Mouse (Mus musculus): Measurements from ENCODE around the gene Ddb2. TPM values are rescaled to one million over a fixed set of nuclear protein-coding genes. Genes with fewer than 3 reads are reported as not detected.
A peak's percentile ranks its signal among the peaks of the same experiment; 100 is the strongest.
"Not testable (repeated sequence)": the region's sequence is repeated elsewhere in the genome, so short reads cannot be mapped to it uniquely, and the experiment has no call there.

Ddb2 gene
- total RNA-seq, 2 experiments from 2014 or later, result 9.2 to 16.3 TPM

DNA sequence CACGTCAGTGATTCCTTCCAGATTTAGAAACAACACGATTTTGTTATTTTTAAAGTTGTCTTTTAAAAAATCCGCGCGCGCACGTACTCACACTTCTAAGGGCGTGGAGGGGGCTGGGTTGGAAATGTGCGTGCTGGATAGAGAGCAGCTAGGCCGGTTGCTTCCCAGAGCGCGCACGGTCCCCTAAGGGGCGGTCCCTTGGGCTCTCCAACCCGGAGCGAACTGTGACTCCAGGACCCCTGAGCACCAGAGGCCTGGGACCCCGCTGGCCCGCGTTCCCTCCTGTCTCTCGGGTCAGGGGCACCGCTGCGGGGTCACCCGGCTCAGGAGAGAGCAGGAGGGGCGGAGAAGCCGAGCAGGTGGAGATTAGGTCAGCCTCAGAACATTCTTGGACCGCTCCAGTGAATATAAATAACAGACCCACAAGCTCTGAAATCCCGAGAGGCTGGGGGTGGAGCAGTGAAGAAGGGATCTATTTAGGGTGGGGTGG is 18.9 kb upstream of the Ddb2 start, which contains the start of gene Pacsin3:
TSS of gene Pacsin3 (plus strand) at position 294 of the 490 bp plus-strand sequence.
- peak; percentile 41 for DNase-seq

DNA sequence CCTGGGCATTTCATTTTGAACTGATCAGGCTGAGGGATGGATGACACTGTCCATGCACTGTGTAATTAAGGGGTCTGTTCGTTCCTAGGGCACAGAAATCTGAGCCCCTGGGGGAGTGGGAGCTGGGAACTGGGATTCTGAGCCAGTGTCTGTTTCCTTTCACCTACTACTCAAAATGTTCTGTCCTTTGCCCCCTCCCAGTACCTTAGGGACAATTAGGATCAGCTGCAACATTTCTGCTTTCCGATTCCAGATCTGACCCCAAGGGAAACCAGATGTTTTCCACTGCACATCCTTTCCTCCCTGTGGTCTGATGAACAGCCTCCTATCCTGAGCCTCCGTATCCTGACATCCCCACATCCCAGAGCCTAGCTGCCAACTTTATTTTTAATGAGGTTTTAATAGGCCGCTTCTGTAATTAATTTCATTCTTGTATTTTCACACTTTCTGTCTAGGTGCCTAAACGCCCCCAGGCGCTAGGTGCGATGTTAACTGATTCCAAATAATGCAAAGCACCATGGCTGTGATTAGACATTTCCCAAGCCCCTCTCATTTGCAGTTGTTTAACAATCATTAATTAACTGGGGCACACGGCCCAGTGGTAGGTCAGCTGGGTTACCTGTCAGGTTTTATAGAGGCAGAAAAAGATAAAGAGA is 18.1 kb upstream of the Ddb2 start:
- no peak for DNase-seq

DNA sequence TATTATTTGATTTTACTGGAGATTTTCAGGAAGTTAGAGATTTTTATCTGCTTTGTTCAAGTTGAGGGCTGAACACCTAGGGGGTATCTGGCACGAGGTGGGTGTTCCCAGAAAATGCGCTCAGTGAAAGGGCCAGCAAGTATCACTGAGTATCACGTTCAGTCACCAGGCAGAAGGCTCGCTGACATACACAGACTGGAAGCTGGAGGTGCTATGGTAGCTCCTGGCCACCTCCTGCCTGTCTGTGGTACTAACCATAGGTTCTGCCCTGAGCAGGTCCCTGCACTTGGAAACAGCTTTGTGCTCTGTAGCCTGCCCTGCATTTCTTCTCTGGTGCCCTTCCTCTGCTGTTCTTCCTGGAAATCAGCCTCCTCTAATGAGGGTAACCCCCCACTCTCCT is 15.7 kb upstream of the Ddb2 start:
- no peak for DNase-seq

DNA sequence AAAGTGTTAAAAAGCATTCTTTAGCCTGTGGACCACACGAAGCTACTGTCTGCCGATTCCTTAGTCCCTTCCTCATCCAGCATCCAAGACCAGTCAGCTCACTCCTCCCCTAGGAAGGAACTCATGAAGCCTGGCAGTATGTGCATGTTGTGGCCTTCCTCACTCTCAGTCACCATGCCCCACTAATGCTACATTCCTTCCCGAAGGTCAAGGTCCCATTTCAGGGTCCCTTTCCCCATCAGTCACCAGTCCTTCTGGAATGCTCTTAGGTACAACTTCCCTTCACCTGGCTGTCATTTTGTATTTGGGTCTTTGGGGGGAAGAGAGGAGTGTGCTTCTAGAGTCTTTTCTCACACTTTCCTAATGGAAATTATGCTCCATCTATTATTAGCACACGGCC is 15.2 kb upstream of the Ddb2 start:
- DNase-seq, result no peak

DNA sequence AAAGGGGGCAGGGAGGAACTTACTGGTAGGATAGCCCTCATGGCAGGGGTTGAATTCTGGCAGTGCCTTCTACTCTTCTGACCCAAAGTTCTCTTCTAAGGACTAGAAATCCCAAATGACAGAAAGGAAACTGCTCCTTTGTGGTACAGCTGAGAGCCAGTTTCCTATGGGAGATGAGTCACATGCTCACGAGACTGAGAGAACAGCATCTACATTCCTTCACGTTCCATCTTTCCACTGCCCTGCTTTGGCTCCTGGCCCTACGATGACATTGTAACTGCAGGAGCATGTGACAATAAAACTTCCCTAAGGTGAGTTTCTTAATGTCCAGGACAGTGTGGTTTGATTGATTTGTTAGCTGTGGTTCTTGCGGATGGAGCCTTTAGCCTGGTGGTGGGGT is 11.6 kb upstream of the Ddb2 start:
- DNase-seq, result no peak

DNA sequence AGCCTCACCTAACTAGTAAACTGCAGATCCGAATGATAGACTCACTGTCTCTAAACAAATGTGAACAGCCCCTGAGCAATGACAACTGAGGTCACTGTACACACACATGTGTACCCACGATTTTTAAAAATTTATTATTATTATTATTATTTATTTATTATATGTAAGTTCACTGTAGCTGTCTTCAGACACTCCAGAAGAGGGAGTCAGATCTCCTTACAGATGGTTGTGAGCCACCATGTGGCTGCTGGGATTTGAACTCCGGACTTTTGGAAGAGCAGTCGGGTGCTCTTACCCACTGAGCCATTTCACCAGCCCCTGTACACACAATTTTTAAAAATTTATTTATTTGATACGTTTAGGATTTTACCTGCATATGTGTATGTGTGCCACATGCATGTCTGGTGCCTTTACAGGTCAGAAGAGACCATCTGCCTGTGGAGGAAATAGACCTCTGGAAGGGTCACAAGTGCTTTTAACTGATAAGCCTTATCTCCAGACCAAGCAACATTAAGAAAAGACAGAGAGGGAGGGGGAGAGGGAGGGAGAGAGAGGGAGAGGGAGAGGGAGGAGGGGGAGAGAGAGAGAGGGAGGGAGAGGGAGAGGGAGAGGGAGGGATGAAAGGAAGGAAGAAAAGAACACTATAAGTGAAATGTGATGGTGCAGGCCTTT is 7.9 kb upstream of the Ddb2 start:
- no peak for DNase-seq

DNA sequence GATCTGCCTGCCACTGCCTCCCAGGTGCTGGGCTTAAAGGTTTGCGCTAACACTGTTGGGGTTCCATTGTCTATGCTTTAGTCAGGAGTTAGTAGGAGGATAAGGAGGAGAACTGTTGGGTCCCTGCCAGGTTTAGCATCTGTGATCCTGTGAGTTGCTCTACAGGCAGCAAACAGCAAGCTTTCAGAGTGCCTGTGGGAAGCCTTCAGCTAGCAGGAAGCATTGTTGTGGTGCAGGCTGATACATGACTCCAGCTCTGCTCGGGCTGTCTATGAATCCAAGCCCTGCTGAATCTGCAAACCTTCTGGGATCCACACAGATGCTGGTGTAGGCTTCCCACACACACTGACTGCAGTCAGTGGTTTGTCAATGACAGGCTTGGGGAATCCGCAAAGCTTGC is 6.6 kb upstream of the Ddb2 start:
- no peak for DNase-seq

DNA sequence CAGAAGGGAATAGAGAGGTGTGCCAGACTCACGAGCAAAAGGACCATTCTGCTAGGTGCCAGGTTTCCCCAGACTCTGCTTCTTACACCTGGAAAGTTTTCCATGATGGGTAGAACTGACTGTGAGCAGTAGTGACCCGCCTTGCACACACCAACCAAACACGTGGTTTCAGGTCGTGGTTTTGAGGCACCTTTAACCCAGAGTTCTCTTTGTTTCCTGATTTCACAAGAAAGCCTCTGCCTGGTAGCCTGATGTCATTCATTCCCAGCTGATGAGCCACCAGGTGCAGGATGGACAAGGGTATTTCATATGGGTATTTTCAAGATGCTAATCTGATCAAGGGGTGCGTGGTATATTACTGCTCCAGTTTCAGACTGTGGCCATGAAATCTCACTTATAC is 5.8 kb upstream of the Ddb2 start:
- DNase-seq, result no peak

DNA sequence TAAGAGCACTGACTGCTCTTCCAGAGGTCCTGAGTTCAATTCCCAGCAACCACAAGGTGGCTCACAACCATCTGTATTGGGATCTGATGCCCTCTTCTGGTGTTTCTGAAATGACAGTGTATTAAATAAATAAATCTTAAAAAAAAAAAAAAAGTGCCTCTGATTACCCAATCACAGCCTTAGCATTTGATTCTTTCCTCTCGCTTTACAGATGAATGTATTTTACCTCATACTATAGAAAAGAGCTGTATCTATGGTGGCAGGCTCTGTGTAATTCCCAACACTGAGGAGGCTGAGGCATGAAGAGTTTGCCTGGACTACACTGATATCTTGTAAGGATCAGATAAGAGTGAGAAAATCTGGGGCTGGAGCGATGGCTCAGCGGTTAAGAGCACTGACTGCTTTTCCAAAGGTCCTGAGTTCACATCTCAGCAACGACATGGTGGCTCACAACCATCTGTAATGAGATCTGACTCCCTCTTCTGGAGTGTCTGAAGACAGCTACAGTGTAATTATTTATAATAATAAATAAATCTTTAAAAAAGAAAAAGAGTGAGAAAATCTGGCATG is 814 bp upstream of the Ddb2 start:
- DNase-seq, result not testable (repeated sequence)

DNA sequence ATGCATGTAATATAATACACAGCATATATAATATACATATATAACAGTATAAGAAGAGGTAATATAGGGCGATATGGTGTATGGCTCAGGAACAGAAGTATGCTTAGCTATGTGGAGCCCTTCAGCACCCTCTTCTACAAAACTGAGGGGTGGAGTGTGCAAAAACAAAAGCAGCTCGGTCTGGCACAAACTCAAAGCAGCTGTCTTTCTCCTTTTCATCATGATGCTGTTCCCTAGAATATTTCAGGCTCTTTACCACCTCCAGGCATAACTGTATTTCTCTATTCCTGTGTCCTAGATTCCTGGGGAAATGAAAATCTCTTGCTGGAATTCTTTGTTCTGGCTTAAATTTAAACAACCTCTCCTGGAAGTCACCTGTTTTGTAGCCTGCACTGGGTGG is 7.0 kb downstream of the Ddb2 start:
- no peak for DNase-seq

DNA sequence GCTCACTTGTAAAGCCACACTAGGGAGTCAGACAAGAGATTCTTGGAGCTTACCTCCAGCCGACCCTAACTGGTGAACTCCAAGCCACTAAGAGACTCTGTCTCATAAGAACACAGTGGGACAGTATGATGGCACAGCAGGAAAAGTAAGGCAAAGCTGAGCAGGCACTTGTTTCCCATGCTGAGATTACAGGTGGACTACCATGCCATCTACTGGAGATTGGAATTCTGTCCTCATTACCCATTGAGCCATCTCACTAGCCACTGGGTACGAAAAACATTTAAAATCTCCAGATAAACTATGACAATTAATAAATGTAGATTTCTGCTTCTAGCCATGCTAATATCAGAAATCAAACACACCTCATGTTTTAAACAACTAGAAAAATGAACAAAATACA is 13.2 kb downstream of the Ddb2 start:
- no peak for DNase-seq

DNA sequence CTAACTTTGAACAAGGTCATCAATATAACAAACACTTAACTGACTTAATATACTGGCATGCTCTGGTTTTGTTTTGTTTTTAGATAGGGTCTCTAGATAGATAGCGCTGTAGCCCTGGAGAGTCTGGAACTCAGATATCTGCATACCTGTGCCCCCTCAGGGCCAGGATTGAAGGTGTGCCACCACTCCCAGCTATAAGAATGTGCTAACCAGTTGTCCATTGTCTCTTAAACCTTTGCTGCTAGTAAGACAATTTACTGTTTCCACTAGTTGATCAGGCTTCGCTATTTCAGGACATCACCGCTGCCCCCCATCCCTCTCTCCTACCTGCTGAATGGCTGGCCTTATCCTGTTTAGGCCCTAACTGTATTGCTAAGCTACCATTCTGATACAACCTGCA is 16.3 kb downstream of the Ddb2 start:
- DNase-seq, result no peak

DNA sequence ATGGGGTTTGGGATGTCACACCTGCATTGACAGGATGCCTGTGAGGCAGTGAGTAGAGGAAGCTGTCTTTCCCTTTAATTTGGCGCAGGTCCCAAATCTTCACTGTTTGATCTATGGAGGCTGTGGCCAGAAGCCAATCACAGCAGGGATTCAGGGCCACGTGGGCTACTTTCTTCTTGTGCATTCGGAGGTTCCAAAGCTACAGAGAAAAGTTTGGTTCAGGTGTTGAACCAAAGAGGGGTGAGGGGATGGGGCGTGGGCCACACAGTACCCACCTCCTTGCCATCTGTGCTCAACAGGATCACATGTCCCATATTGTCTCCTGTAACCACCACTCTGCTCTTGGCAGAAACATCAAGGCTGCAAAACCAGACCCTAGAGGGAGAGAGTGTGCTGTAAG is 19.8 kb downstream of the Ddb2 start:
- peak; percentile 44 for DNase-seq

DNA sequence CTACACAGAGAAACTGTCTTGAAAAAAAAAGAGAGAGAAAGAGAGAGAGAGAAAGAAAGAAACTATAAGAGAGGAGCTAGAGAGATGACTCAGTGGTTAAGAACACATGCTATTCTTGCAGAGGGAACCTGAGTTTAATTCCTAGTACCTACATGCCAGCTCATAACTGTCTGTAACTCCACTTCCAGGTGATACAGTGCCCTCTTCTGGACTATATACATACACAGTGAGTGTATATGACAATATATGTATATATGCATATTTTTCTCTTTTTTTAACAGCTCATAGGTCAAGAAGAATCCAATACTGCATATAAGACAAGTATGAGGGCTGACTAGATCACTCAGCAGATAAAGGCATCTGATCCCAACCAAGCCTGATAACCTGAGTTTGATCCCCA is 23.5 kb downstream of the Ddb2 start:
- DNase-seq, result no peak

DNA sequence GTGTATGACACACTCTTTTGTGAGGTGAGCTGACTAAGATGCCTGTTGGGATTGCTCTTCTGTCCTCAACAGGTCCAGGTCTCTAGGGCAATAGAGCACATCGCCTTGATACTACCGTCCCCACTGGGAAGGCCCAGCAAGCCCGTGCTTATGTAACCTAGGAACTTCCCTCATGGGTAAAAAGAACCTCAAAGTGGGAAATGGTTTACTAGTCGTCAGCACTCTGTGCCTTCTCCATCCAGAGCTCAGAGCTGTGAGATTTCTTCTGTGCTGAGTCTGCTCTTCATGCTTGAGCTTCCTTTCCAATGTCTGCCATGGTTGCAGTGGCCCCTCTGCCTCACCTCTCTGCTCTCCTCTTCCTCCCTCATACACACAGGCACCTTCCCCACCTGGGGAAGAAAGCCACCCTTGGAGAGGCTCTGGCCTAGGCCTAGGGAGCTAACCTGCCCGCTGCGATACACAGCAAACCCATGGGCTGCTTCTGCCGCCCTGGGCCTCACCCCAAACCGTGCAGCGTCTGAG is 30.5 kb downstream of the Ddb2 start:
- DNase-seq, result no peak

DNA sequence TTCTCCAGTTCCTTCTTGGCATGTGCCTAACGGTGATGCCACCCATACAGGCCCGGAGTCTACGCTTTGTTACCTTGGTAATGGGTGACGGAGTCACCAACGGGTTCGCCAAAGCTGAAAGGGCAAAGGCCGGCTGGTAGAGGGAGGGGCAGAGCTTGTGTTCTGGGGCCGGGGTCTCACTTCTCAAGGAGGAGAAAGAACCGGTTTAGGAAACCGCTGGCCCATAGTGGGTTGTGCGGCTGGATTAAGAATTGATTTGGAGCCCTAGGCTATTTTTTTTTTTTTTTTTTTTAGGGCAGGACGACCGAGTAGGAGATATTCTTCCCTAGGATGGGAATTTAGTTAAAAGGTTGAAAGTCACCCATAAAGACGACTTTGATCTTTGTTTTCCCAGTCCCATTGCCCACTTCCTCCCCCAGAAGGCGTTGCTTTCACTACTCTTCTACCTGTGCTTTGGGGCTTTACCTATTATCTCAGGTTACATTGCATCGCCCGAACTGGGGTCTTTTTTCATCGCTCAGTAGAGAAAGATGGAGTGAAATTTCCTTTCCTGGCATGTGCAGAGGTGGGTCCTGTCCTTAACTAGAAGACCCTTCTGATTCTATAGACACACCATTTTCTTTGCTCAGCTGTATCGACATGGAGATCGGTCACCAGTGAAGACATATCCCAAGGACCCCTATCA is 33.7 kb downstream of the Ddb2 start:
- no peak for DNase-seq

DNA sequence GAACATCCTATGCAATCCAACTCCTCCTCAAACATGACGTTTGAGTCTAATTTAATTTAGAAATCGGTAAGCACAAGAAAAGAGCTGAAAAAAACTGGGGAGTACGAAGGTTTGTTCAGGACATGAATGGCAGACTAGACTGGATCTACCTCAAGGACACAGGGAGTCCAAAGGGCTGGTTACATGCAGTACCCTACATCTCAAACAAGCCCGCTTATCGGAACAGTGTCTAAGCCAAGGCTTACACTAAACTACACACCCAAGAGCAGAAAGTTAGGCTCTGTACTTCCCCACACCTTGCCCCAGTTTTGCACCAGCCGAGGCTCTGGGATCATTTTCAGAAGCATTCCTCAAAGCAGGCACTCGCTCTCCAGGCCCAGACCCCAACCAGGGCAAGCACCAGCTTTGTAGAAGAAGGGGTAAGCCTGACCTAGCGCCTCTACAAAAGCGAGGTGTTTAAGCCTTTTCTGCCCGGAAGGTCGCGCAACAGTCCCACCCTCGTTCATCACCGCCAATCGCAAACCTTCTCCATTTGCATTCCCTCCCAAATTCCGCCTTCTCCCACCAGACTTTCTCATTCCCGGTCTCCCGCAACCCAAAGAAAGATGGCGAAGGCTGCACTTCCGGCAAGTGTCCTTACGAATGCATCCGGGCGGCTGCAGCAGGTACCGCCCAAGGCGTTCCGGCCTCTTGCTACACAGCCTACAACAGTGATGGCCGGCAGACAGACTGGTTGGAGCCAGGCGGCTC is 34.4 kb downstream of the Ddb2 start, which contains the start of the genes Nr1h3 and Acp2:
TSS of gene Nr1h3 (minus strand) at position 613 of the 750 bp plus-strand sequence.
TSS of gene Acp2 (plus strand) at position 664 of the 750 bp plus-strand sequence.
- peak; percentile 95 for DNase-seq

DNA sequence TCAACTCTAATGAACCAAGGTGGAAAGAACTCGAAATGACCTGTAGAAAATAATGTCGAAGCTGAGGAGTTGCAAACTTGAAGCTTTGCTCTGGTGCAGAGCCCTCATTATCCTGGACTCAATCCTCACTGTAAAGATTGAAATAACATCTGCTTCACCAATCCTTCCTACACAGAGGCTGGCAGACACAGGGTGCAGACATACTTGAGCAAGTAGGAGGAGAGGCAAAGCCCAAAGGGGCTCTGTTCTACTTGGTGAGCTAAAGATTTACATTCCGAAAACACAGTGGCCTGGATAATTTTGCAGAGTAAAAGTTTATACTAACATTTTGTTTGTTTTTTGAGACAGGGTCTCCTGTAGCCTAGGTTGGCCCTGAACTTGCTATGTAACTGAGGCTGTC is 37.9 kb downstream of the Ddb2 start:
- no peak for DNase-seq

DNA sequence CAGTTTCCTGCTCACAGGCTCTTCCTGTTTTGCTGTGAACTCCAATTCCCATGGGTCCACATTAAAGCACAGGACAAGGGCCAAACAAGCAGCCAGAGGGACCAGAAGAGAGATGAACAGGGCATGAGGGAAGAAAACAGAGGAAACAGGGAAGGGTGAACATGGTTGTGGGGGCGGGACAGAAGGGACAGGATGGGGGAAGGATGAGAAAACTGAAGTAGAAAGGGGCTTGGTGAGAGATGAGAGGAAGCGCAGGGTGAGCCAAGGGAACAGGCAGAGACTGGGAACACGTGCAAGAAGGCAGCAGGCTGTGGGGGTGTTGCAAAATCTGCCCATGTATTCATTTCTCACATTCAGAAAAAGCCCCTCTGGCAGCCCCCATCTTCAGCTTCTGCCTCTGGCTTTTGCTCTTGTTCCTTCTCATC is 40.2 kb downstream of the Ddb2 start:
- peak; percentile 20 for DNase-seq

DNA sequence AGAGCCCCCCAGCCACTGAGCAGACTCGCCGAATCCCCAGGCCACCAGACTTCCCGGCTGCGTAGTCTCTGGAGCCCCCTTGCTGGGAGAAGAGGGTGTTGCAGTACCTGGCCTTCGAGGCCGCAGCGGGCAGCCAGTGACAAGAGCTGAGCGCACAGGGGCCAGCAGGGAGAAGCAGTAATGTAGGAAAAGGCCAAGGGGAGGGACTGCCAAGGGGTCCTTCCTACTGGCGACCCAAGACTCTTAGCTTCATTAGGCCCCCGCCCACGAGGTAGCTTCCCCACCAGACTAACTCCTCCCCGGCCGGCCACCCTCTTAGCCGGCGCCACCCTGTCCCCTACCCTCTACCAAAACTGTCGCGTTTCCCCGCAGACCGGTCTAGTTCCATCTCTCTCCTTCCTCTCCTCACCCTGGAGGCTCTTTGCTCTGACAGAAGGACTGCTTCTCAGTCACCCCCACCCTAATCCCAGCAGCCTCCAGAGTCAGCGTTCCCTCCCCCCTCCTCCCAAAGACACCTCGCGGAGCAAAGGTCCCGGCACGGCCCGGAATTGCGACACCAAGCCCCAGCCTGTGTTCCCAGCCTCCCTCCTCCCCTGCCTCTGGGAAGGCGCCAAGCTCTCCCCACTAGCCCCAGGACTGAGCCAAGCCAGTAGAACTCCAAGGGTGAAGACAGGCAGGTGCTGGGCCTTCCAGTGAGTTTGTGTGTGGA is 42.0 kb downstream of the Ddb2 start:
- peak; percentile 90 for DNase-seq

DNA sequence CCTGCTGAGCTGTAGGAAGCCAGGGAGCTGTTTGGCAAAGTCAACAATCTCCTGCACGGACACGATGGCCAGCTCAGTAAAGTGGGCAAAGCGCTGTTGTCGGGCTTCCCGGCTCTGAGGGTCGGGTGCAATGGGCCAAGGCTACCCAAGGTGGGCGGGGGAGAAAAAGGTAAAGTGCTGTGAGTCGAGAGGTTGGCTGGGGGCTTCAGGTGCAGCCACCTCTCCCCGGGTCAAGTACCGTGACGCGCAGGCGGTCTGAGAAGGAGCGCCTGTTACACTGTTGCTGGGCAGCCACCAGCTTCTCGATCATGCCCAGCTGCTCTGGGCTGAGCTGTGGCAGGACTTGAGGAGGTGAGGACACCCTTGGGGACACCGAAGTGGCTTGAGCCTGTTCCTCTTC is 46.3 kb downstream of the Ddb2 start:
- DNase-seq, result no peak
